Mouse (Mus musculus) CH12.LX (cell line): ENCODE results near the gene Ugt1a8.

Source experiments
- CHD2 ChIP-seq: IDR thresholded peaks from 2 replicates; pipeline ENCODE4 v1.6.1; 2011; ENCODE audit warnings: low read length, improper control_type of control experiment
- CTCF ChIP-seq, 2 experiments: IDR thresholded peaks in 1 of 2; conservative IDR thresholded peaks in 1 of 2; 2 replicates each; pipeline ENCODE4 v1.5.1; 2011 to 2012; ENCODE audit warnings: low read depth in 2 of 2, low read length in 2 of 2, improper control_type of control experiment in 1 of 2, inconsistent platforms in 1 of 2, mild to moderate bottlenecking in 1 of 2, moderate library complexity in 1 of 2
- ELF1 ChIP-seq: IDR thresholded peaks from 2 replicates; pipeline ENCODE4 v1.6.1; 2014; ENCODE audit warnings: low read depth, mild to moderate bottlenecking, inconsistent platforms, low read length, improper control_type of control experiment
- EP300 ChIP-seq: IDR thresholded peaks from 2 replicates; pipeline ENCODE4 v1.6.1; 2011; ENCODE audit warnings: low read length, improper control_type of control experiment
- JUND ChIP-seq: conservative IDR thresholded peaks from 2 replicates; pipeline ENCODE4 v1.6.1; 2011; ENCODE audit warnings: low read depth, low read length, improper control_type of control experiment
- POLR2A ChIP-seq: IDR thresholded peaks from 2 replicates; pipeline ENCODE4 v1.6.1; 2011; ENCODE audit warnings: low read depth, mild to moderate bottlenecking, improper control_type of control experiment, low read length
- POLR2AphosphoS2 ChIP-seq: IDR thresholded peaks from 2 replicates; pipeline ENCODE4 v1.6.1; 2011; ENCODE audit warnings: low read depth, low read length, improper control_type of control experiment
- ZNF384 ChIP-seq: IDR thresholded peaks from 2 replicates; pipeline ENCODE4 v1.6.1; 2012; ENCODE audit warnings: low read depth, low read length, improper control_type of control experiment, inconsistent platforms

GRCm38 (mm10) chr1:88070495-88070894, 17.1 kb upstream of the Ugt1a8 start, which contains the start of gene Ugt1a9:
- TF ChIP-seq EP300 (no peak), CTCF (conservative IDR thresholded peaks at IDR 0.05 in 1 of 2, IDR thresholded peaks at IDR 0.05 in 1 of 2; ENCODE audit: low read depth in 2 of 2, low read length in 2 of 2) (no peak), CHD2 (no peak), POLR2A (no peak), POLR2AphosphoS2 (no peak), ELF1 (no peak), ZNF384 (no peak), JUND (no peak)
